8 mouse cellular contexts compared by ENCODE assay signal in the genomic region with DNA sequence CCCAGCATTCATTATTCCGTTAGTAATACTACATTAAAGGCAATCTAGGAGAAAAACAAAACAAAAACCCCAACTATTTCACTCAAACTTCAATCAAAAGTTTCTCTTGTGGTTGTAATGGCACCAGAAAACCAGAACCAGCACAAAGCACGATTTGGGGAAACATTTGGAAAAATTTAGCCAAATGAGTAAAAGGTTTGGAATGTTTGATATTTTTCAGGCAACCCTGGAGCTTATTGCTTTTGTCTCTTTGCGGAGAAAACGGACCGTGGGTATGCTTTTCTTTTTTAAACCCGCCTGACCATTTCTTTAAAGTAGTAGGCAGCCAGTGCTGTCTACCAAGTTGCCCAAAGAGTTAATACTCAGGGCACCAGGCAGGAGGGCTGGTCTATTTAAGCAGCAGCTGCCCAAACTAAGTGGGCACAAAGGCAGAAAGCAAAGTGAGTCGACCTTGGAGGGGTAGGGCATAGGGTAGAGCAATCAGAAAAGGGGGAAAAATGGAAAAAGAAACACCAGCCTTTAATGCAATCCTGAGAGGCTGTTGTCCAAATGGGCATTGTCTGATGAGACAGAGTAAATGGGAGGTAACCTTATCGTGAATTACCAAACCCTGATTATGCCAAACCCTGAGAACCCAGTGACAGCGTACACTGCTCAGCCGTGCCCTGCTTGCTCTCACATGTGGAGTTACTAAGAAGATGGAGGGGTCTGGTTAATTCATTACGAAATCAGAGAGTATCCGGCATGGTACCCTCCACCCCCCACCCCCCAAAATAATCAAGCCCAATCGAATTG.
DNase-seq lines count a peak whose midpoint lies in the region; ATAC-seq and TF ChIP-seq lines count a peak whose summit lies in the region.

No protein-coding gene starts in this region.

- peak; percentile 51 for DNase-seq in embryo, embryonic 10.5 days (ENCODE audit: low spot score)
- DNase-seq in embryo, embryonic 9.5 days (ENCODE audit: extremely low spot score) = no peak
- peak; percentile 81 for DNase-seq in Muller cell, postnatal 12 days (ENCODE audit: inconsistent ontology term)
- no peak for DNase-seq in heart, postnatal 0 days (ENCODE audit: low spot score)
- DNase-seq in midbrain, embryonic 10.5 days (ENCODE audit: low spot score) = no peak
- no peak for DNase-seq in cerebellum, adult 9-11 months
- DNase-seq in frontal cortex, adult 2 months (ENCODE audit: extremely low spot score in 1 of 2, low spot score in 1 of 2) = no peak

- peak overlapping the region; percentile 70 for H3K4me2 ChIP-seq in heart, postnatal 0 days (ENCODE audit: low read depth, low read length)

- no peaks in the 10 kb centered on the region for H3K27me3 ChIP-seq in heart, postnatal 0 days (ENCODE audit: control insufficient read depth, insufficient read depth, low read length)
- peaks cover 34% of the 10 kb centered on the region for H3K27me3 ChIP-seq in midbrain, embryonic 10.5 days (ENCODE audit: low read depth, poor library complexity, severe bottlenecking)

- no peak for ATAC-seq in heart, postnatal 0 days (ENCODE audit: insufficient read depth, low read depth)
- no peak for ATAC-seq in activated CD4-positive, CD25-positive, alpha-beta regulatory T cell, adult 4 months

- H3K4me1 ChIP-seq in heart, postnatal 0 days (ENCODE audit: control insufficient read depth, insufficient read depth) = peaks cover 22% of the 10 kb centered on the region; the same call in 1 of the 2 replicates
- H3K4me1 ChIP-seq in midbrain, embryonic 10.5 days = peaks cover 42% of the 10 kb centered on the region

- H3K27ac ChIP-seq in heart, postnatal 0 days (ENCODE audit: low read depth) = peak overlapping the region; percentile 75
- peak overlapping the region; percentile 81; the same call in 1 of the 2 replicates for H3K27ac ChIP-seq in midbrain, embryonic 10.5 days (replicated peaks)

- peak overlapping the region; percentile 73 for H3K9ac ChIP-seq in heart, postnatal 0 days (replicated peaks; ENCODE audit: low read depth, low read length)

- H3K36me3 ChIP-seq in heart, postnatal 0 days (replicated peaks; ENCODE audit: control insufficient read depth, insufficient read depth, low read length) = no peaks in the 10 kb centered on the region
- no peaks in the 10 kb centered on the region for H3K36me3 ChIP-seq in midbrain, embryonic 10.5 days

- H3K4me3 ChIP-seq in heart, postnatal 0 days (ENCODE audit: low read depth, low read length) = peak overlapping the region; percentile 72
- peak overlapping the region; percentile 65 for H3K4me3 ChIP-seq in midbrain, embryonic 10.5 days

- no peak for TF ChIP-seq EP300 in heart, postnatal 0 days (IDR thresholded peaks at IDR 0.05; ENCODE audit: low read depth)

- WGBS in heart, postnatal 0 days = 27% methylated on average over 13 of the region's 13 CpGs
- WGBS in midbrain, embryonic 10.5 days = 40% methylated on average over 13 of the region's 13 CpGs

- no peak for TF ChIP-seq CTCF in heart, postnatal 0 days (IDR thresholded peaks at IDR 0.05; ENCODE audit: low read depth)

- no peaks in the 10 kb centered on the region for H3K9me3 ChIP-seq in heart, postnatal 0 days (replicated peaks; ENCODE audit: control insufficient read depth, low read length)
- H3K9me3 ChIP-seq in midbrain, embryonic 10.5 days (replicated peaks) = no peaks in the 10 kb centered on the region

Comparison
In these comparisons a context has a peak if more than half of its experiments do, and no peak if none do; other contexts are left out.
1. DNase-seq: peak in embryo, embryonic 10.5 days (single experiment) and Muller cell, postnatal 12 days (single experiment); none in embryo, embryonic 9.5 days (single experiment), heart, postnatal 0 days (single experiment), midbrain, embryonic 10.5 days (single experiment), cerebellum, adult 9-11 months (single experiment) and frontal cortex, adult 2 months (0 of 2).